Mouse (Mus musculus) macrophage (primary cell): ENCODE data around the gene Nav3. TPM values are rescaled to one million over a fixed set of nuclear protein-coding genes. Genes with fewer than 3 reads are reported as not detected.

Experiments used
- H3K27ac ChIP-seq: fragments of 350-480 bp; formaldehyde crosslinking; 2 replicates; pipeline ENCODE4 v1.9.0; 2021
- H3K36me3 ChIP-seq: fragments of 350-480 bp; formaldehyde crosslinking; 2 replicates; pipeline ENCODE4 v1.9.0; 2021; ENCODE audit errors: inconsistent target
- H3K4me3 ChIP-seq: fragments of 350-480 bp; formaldehyde crosslinking; 2 replicates; pipeline ENCODE4 v1.9.0; 2021; ENCODE audit errors: inconsistent target
- H3K79me2 ChIP-seq: fragments of 350-480 bp; formaldehyde crosslinking; 2 replicates; pipeline ENCODE4 v1.9.0; 2021; ENCODE audit errors: inconsistent target
- WGBS: methylation state at CpG from one replicate; pipeline ENCODE4 v1.1.7; 2026; ENCODE audit warnings: inconsistent platforms; ENCODE audit not compliant: missing documents; 5-methylcytosine and 5-hydroxymethylcytosine counted together
- polyA plus RNA-seq: library from polyadenylated mRNA; stranded (reverse); fragments of 250-400 nt; gene quantifications from 3 replicates; pipeline ENCODE4 v1.2.4, GENCODE M21; 2018; ENCODE audit warnings: inconsistent platforms

The Nav3 gene
- polyA plus RNA-seq, 1 experiment from 2014 or later = not detected

DNA sequence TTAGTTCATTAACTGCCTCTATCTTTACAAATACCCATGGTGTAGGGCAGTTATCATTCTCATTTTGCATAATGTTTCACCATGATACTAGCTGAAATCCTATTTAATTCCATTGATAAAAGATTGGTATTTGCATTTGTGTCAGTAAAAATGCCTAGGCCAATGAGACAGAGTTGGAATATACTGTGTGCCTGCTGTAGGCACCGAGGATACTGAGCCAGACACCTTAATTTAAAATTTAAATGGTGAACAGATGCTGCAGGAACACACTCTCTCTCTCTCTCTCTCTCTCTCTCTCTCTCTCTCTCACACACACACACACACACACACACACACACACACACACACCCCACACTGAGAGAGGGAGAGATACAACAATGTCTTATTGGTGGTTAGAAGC, 269.8 kb downstream of the Nav3 start:
- Histone ChIP-seq H3K79me2 (no peaks in the 10 kb centered on the region), H3K36me3 (no peaks in the 10 kb centered on the region), H3K27ac (no peak overlapping the region), H3K4me3 (no peak overlapping the region)
- WGBS = 80% methylated on average over 1 of the region's 1 CpGs

DNA sequence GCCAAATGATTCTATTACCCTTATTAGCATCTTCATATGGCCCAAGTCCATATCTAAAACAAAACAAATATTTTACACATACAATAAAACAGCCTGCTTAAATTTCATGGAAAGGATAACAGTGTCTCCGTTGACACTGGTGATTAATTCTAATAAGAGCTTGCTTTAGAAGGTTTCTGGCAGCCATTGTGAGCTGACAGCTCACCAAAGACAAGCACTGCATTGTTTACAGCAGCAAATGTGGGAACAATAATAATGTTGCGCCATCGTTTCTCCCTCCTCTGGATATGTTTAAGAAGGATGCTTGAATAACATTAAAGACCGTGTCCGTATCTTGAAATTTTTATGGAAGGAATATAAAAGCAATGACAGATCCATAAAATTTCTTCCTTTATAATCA, 280.1 kb downstream of the Nav3 start:
- H3K27ac ChIP-seq = no peak overlapping the region

DNA sequence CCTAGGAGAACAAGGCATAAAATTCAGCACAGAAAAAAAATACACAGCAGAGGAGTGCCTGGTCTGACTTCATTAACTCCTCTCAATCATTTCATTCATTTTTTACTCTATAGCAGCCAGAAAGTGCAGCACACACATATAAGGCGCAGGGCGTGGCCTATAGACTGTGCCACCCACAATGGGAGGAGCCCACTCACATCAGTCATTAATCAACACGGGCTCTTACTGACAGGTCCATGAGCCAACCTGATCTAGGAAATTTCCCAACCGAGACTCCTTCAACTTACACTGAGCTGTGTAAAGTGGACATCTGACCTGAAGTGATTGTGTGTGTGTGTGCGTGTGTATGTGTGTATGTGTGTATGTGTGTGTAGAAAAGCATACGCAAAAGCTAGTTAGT, 286.6 kb downstream of the Nav3 start:
- Histone ChIP-seq H3K4me3 (no peak overlapping the region), H3K36me3 (no peaks in the 10 kb centered on the region), H3K27ac (no peak overlapping the region), H3K79me2 (no peaks in the 10 kb centered on the region)
- 76% methylated on average over 6 of the region's 6 CpGs for WGBS

More for the DNA sequence above, 280.1 kb downstream of the Nav3 start:
- Histone ChIP-seq H3K36me3 (no peaks in the 10 kb centered on the region), H3K79me2 (no peaks in the 10 kb centered on the region), H3K4me3 (no peak overlapping the region)
- WGBS = 89% methylated on average over 5 of the region's 5 CpGs

DNA sequence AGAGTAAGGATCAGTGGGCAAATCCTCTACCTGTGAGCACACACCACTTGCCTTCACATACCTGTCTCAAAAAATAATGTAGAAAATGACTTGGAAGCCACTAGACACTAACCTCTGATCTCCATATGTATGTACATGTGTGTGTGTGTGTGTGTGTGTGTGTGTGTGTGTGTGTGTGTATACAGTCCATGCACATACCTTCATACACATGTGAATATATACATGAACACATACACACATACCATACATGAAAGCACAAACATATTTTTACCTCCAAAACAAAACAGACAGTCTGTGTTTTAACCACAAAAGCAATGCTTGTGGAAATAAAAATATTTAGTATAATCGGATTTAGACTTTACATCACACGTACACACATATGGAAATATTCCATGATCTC, 287.1 kb downstream of the Nav3 start:
- H3K79me2 ChIP-seq = no peaks in the 10 kb centered on the region
- H3K36me3 ChIP-seq = no peaks in the 10 kb centered on the region
- H3K27ac ChIP-seq = no peak overlapping the region
- no peak overlapping the region for H3K4me3 ChIP-seq
- WGBS = 83% methylated on average over 1 of the region's 2 CpGs

DNA sequence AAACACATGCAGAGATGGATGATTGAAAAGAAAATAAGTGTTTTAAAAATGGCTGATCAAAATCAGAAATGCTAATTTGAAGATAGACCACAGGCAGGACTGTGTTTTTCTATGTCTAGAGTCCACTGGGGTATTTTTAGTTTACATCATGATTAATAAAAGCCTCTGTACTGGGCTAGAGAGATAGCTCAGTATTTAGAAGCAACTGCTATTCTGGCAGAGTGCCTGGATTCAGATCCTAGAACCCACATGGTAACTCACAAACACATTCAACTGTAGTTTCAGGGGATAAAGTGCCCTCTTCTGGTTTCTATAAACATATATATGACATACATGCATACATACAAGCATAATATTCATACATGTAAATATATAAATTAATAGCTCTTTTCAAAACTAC, 293.4 kb downstream of the Nav3 start:
- H3K36me3 ChIP-seq = no peaks in the 10 kb centered on the region
- H3K4me3 ChIP-seq = no peak overlapping the region
- no peak overlapping the region for H3K27ac ChIP-seq

DNA sequence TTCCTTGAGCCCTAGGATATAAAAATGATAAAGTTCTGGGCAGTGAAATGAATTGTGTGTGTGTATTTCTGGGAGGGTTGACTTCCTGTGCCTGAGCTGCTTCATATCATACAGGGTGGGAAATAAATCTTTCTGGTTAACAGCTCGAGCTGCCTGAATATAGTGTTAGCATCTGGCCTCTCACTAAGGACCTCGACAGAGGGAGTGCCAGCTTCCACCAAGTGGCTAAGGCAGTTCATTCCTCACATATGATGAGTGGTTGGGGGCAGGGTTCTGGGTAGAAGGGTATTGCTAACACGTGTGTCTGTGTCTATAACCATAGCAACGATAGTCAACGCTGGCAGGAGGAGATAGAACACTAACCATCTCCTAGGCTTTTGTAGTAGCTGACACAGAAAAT, 295.1 kb downstream of the Nav3 start:
- H3K27ac ChIP-seq = no peak overlapping the region
- no peaks in the 10 kb centered on the region for H3K36me3 ChIP-seq
- 59% methylated on average over 5 of the region's 5 CpGs for WGBS
- no peaks in the 10 kb centered on the region for H3K79me2 ChIP-seq
- H3K4me3 ChIP-seq = no peak overlapping the region

More for the DNA sequence above, 293.4 kb downstream of the Nav3 start:
- H3K79me2 ChIP-seq = no peaks in the 10 kb centered on the region

DNA sequence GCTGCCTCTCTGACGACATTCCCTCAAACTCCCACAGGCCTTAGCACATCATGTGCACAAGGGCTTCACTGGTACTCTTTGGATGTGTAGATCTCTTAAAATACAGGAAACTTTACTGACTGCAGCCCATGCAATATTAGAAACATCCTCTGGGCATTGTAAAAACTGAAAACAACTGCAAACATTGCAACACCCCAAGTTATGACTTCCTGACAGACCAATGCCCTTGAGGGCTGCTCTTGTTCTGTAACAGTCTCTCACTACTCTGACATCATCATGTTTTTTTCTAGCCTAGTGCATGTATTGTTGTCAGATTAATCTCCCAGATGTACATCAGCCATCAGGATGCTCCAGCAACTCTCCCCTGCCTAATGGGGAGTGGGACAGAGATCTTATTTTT, 296.5 kb downstream of the Nav3 start:
- no peak overlapping the region for H3K27ac ChIP-seq
- no peaks in the 10 kb centered on the region for H3K79me2 ChIP-seq
- H3K4me3 ChIP-seq = no peak overlapping the region
- H3K36me3 ChIP-seq = no peaks in the 10 kb centered on the region
- WGBS = 81% methylated on average over 1 of the region's 1 CpGs

DNA sequence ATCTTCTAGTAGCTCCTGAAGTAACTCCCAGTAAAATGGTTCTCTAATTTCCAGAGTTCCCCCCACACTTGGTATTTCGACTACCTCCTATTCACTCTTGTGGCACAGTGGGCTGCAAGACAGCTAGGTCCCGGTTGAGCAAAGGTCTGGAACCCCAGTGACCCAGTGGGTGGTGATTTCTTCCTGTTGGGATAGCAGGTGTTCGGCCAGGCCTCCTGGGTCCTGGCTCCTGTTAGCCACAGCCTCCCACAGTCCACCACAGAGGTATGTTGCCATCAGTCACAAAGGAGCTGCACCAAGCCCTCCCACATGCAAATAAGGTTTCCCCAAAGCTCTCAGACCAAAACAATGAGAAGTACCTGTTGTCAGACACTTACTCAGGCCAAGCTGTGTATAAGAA, 297.9 kb downstream of the Nav3 start:
- Histone ChIP-seq H3K27ac (no peak overlapping the region), H3K36me3 (no peaks in the 10 kb centered on the region), H3K79me2 (no peaks in the 10 kb centered on the region), H3K4me3 (no peak overlapping the region)
- WGBS = 87% methylated on average over 3 of the region's 3 CpGs

DNA sequence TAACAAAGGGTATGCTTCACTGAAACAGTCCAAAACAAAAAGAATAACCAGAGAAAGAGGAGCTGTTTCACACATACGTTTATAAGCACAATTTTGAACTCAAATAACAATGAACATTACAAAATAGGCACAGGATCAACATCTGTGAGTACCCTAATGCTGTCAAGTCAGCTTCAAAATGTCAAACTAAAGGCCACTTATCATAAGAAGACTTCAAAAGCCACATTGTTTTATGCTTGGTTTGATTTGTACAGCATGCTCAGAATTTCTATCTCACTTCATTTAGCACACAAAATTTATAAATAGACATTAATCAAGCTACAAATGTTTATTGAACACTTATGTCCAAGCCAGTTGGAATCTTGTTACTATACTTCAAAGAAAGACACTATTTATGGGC, 299.6 kb downstream of the Nav3 start:
- H3K4me3 ChIP-seq = no peak overlapping the region
- H3K36me3 ChIP-seq = no peaks in the 10 kb centered on the region
- 56% methylated on average over 1 of the region's 1 CpGs for WGBS
- no peak overlapping the region for H3K27ac ChIP-seq
- H3K79me2 ChIP-seq = no peaks in the 10 kb centered on the region

DNA sequence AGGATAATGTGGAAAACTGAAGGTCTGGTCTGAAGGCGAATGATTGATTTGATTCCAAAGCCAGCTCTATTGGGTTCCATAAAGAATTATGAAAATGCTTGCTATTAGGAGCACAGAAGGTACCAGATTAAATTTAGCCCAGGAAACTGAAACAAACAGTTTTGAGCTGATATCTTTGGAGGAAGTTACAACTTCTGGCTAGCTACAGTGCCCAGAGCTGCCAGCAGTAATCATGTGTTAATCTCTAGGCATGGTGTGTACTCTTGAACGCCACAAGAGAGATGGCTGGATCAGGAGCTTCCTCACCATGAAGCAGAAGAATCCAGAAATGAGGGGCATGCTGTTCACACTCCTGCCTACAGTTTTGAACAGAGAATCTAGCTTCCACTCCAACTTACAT, 300.5 kb downstream of the Nav3 start:
- H3K36me3 ChIP-seq = no peaks in the 10 kb centered on the region
- H3K79me2 ChIP-seq = no peaks in the 10 kb centered on the region
- 24% methylated on average over 2 of the region's 2 CpGs for WGBS
- no peak overlapping the region for H3K4me3 ChIP-seq
- no peak overlapping the region for H3K27ac ChIP-seq

DNA sequence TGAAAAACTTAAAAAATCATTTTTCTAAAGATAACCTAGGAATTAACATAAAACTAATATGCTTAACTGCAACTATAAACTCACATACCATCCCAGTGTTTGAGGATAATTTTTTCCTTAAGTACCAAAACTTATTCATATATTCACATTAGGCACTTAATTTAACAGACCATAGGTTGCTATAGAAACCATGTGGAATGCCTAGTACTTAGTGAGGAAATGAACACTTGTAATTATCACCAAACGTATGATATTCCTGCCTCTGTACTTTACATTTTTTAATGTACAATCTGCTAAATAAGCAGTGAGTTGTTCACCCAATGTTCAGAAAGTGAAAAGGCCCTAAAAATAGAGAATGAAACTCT, 301.1 kb downstream of the Nav3 start:
- no peak overlapping the region for H3K27ac ChIP-seq
- 73% methylated on average over 1 of the region's 1 CpGs for WGBS
- no peak overlapping the region for H3K4me3 ChIP-seq
- no peaks in the 10 kb centered on the region for H3K36me3 ChIP-seq
- H3K79me2 ChIP-seq = no peaks in the 10 kb centered on the region

DNA sequence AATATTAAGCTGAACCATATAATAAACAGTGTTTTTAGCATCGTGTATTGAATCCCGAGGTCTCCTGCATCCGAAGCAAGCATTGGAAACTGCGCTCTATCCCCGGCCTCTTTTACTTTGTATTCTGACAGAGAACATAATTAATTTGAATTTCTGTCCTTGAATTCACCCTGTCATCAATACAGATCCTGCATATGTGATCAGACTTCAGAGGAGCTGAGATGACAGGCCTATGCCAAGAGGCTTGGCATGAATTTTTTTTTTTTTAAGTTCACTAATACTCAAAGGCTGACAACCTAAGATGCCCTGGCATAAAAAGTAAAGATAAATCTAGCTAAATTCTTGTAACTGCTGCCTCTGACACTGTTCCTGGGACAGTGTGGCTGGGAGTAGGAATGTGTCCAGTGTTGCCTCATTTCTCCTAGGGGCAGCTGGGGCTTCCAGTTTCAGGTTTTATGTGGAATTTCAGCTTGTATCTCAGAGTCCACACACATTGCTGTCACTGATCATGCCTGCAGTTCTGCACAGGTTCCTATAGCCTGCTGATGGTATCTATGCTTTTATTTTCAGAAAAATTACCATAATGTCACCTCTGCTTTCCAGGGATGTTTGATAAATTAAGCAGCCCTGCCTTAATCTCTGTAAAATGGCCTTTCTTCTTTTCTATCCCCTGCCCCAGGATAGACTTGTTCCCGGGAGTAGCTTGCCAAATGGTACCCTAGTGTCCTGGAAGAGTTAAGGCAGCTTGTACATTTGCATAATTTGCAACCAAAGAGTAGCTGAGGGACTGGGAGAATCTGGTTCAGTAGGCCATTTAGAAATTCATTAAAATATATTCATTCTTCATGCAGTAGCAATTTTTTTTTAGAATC, 301.8 kb downstream of the Nav3 start:
- Histone ChIP-seq H3K4me3 (no peak overlapping the region), H3K79me2 (no peaks in the 10 kb centered on the region), H3K27ac (no peak overlapping the region), H3K36me3 (no peaks in the 10 kb centered on the region)
- 80% methylated on average over 6 of the region's 6 CpGs for WGBS

DNA sequence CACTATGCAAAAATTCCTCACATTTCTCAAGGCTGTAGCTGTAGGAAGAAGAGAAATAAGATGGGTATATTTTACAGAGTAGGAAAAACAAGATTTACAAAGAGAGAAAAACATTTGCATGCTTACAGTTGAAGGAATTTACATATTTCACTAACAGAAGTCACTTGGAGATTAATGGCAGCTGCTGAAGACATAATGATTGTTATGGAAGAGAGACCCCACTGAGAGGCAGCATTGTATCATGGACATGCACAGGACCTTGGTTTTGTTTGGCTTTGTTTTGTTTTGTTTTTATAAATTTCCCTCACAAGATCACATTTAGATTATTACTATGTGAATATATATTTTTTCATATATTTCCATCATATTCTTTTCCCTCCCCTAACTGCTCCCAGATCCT, 335.4 kb downstream of the Nav3 start:
- Histone ChIP-seq H3K4me3 (no peak overlapping the region), H3K36me3 (no peaks in the 10 kb centered on the region), H3K27ac (no peak overlapping the region), H3K79me2 (no peaks in the 10 kb centered on the region)

DNA sequence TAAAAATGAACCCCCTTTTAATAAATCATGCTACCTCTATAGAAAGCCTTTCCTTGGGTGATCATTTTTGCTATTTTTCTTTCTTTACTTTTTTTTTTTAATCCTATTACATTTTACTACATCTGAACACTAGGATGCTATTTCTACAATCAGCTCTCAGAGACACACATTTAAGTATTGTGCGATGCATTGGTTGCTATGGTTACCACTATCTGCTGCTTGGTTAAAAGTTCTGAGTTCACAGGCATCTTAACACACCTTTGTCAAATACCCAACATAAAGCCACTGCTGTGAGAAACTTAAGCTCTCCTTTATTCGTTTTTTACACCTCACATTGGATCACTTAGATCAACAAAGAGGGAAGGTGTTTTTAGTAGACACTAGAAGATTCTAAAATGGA, 338.7 kb downstream of the Nav3 start:
- WGBS = 67% methylated on average over 2 of the region's 2 CpGs
- Histone ChIP-seq H3K79me2 (no peaks in the 10 kb centered on the region), H3K36me3 (no peaks in the 10 kb centered on the region), H3K27ac (no peak overlapping the region), H3K4me3 (no peak overlapping the region)

DNA sequence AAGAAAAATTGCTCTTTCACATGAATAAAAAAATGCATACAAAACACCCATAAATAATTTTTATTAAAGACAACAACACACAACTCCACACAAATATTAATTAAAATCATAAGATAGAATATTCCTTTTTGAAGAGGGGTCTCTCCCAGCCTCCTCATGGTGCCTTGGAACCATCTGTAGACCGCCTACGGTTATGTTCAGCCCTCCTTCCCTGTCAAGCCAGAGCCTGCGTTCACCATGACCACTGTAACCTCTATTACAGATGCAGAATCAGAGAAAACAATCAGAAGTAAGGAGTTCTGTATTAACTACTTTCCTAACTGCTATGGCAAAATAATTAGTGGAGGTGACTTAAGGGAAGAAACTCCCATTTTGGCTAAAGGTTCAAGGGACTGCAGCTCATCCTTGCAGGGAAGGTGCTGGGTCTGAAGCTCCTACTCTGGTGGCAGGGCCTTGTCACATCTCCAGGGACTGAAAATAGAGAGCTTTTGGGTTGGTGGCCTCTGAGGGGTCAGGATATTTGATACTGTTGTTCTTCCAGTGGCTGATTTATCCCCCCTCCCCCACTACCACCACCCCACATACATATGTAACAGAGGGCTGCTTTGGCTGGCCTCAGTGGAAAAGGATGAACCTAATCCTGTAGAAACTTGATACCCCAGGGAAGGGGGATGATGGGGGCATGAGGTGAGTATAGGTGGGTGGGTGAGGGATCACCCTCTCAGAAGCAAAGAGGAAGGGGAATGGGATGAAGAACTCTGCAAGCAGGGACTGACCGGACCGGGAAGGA, 343.1 kb downstream of the Nav3 start:
- Histone ChIP-seq H3K79me2 (no peaks in the 10 kb centered on the region), H3K27ac (no peak overlapping the region), H3K4me3 (no peak overlapping the region), H3K36me3 (no peaks in the 10 kb centered on the region)
- 89% methylated on average over 5 of the region's 5 CpGs for WGBS
